Mouse (Mus musculus): ENCODE data around the gene Coa3.

DNA sequence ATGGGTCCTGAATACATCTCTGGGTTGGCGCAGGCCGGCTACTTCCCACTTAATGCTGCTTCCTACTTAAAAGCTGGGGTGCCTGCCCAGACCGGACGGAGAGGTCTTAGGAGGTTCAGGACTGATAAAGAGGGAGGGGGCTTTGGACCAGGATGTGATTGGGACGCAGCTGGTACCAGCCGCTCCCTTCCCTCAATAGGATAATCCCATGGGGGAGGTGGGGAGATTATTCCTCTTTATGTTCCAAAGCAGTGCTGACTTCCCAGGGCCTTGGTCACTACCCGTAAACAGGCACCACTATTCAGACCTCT is 32.3 kb downstream of the Coa3 start:
- no peak for TF ChIP-seq CTCF (IDR thresholded peaks at IDR 0.05; ENCODE audit: borderline replicate concordance, extremely low read depth, insufficient read depth, insufficient read length)
- TF ChIP-seq POLR2A (IDR thresholded peaks at IDR 0.05; ENCODE audit: borderline replicate concordance, extremely low read depth, insufficient read depth, insufficient read length, poor library complexity, severe bottlenecking): no peak
